Mouse (Mus musculus): Measurements from ENCODE around the gene Fam181a. TPM values are rescaled to one million over a fixed set of nuclear protein-coding genes. Genes with fewer than 3 reads are reported as not detected.

Fam181a gene
- not detected in 2 replicates for polyA plus RNA-seq (2011; ENCODE audit: insufficient read depth, insufficient read length, low replicate concordance, missing spikeins)

DNA sequence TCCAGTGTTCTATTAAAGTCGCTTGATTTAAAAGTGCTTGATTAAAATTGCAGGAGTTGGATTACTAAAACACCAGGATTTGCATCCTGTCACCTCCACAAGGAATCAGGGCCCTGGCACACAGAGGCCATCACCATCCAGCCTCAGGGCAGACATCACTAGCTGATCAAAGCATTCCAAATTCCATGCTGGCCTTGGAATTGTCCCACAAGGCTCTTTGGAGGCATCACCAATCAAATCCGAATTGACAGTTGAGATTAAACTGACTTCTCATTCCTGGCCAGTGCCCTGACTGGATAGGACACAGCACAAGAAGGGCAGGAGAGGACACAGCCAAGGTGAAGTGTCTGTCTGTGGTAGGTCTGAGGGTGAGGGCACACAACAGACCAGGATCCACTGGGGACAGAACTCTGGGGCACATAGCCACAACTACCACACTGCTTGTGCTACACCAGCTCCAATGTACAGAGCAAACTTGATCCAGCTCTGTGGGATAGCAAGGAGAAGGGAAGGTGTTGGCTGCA, at the start of gene Fam181a:
TSS of gene Fam181a (plus strand) at position 232 of the 524 bp plus-strand sequence.
- H3K27ac ChIP-seq (ENCODE audit: control insufficient read depth, insufficient read depth, low read depth, low read length, poor library complexity), result no peak within 1 kb of the TSS
- 71% methylated on average over 2 of the region's 2 CpGs for WGBS

DNA sequence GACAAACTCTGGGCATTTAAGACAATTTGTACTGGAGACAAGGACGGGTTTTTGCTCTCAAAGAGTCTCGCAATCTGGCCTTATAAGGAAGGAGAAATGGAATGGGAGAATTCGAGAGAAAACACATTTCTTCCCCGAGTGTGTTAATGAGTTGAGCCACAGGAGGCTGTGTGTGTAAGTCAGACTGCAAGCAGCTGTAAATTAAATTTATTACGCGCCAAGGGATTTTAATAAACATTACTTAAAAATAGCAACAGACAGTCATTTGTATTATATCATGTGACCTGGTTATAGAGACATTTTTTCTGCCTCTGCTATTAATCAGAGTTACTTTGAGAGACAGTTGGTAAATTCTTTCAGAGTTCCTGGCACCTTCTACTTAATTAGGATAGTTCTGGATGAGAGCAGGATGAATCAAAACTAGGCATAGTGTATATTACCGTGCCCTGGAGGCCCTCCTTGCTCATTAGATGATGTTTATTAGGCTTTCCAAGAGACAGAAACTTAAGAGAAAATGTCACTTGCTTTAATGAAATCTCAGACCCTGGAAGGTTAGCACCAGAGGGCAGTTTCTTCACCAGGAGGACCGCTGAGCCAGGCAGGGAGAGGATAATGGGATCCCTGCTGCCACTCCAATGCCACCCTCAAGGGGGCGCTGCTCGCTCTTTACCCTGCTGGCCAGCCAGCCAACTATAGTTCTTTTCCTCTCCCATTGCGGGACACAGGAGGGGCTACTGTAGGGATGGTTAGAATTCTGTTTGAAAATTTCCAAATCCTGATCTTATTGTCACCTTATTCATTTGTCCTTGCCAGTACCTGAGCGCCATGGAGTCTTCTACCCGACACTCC, 48.5 kb upstream of the Fam181a start:
- TF ChIP-seq POLR2A (IDR thresholded peaks at IDR 0.05; ENCODE audit: borderline replicate concordance, control insufficient read depth, low read depth, low read length) (no peak), CTCF (IDR thresholded peaks at IDR 0.05; ENCODE audit: control insufficient read depth, insufficient read depth, low read length) (peak; percentile 53; the same call in 1 of the 2 replicates)
- H3K4me3 ChIP-seq (replicated peaks; ENCODE audit: control insufficient read depth, low read depth, low read length), result no peak overlapping the region
- H3K4me1 ChIP-seq (ENCODE audit: control insufficient read depth, insufficient read depth, low read length), result no peaks in the 10 kb centered on the region
- no peak overlapping the region for H3K27ac ChIP-seq (ENCODE audit: control insufficient read depth, insufficient read depth, low read depth, low read length, poor library complexity)
- 55% methylated on average over 13 of the region's 13 CpGs for WGBS

More for the DNA sequence above, at the start of gene Fam181a:
- TF ChIP-seq CTCF (IDR thresholded peaks at IDR 0.05; ENCODE audit: control insufficient read depth, insufficient read depth, low read length) (no peak), POLR2A (IDR thresholded peaks at IDR 0.05; ENCODE audit: borderline replicate concordance, control insufficient read depth, low read depth, low read length) (no peak)
- Histone ChIP-seq H3K4me3 (replicated peaks; ENCODE audit: control insufficient read depth, low read depth, low read length) (no peak within 1 kb of the TSS), H3K4me1 (ENCODE audit: control insufficient read depth, insufficient read depth, low read length) (no peaks in the 10 kb centered on the region)

DNA sequence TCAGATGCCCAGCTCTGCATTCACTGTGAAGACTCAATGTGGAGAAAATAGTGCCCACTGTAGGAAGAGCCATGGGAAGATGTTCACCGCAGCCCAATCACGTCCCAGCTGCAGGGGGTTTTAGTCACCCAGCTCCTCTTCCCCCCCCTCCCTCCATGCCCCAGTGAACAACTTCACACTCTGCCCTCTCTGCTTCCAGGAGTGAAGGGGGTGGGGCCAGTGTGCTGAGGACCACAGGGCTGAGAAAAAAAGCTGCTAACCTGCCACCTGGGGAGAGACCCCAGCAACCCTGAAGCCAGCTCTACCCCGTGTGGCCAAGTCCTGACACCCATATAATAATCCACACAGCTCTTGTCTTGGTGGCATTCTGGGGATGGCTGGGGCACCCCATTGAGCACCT, 44.2 kb upstream of the Fam181a start:
- Histone ChIP-seq H3K27ac (ENCODE audit: control insufficient read depth, insufficient read depth, low read depth, low read length, poor library complexity) (no peak overlapping the region), H3K4me3 (replicated peaks; ENCODE audit: control insufficient read depth, low read depth, low read length) (no peak overlapping the region), H3K4me1 (ENCODE audit: control insufficient read depth, insufficient read depth, low read length) (no peaks in the 10 kb centered on the region)
- TF ChIP-seq POLR2A (IDR thresholded peaks at IDR 0.05; ENCODE audit: borderline replicate concordance, control insufficient read depth, low read depth, low read length) (no peak), CTCF (IDR thresholded peaks at IDR 0.05; ENCODE audit: control insufficient read depth, insufficient read depth, low read length) (no peak)
- WGBS, result 16% methylated on average over 3 of the region's 3 CpGs

DNA sequence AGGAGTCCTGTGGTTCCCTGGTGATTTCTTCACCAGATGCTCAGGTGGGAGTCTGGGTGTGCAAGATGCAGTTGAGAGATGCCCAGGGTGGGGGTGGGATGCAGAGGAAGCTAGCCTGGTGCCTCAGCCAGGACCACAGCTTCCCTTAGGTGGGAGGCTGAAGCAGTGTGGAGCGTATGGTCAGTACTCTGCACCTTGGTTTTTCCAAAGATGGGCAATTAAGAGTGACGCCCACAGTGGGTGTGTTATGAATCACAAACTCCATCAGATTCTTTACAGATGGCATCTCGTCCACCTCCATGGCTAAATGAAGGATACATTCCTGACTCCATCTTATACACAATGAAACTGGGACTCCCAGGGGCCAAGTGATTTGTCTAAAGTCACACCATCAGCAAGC, 38.6 kb upstream of the Fam181a start:
- WGBS, result 68% methylated on average over 3 of the region's 3 CpGs
- Histone ChIP-seq H3K4me1 (ENCODE audit: control insufficient read depth, insufficient read depth, low read length) (no peaks in the 10 kb centered on the region), H3K4me3 (replicated peaks; ENCODE audit: control insufficient read depth, low read depth, low read length) (no peak overlapping the region), H3K27ac (ENCODE audit: control insufficient read depth, insufficient read depth, low read depth, low read length, poor library complexity) (no peak overlapping the region)
- TF ChIP-seq CTCF (IDR thresholded peaks at IDR 0.05; ENCODE audit: control insufficient read depth, insufficient read depth, low read length) (no peak), POLR2A (IDR thresholded peaks at IDR 0.05; ENCODE audit: borderline replicate concordance, control insufficient read depth, low read depth, low read length) (no peak)

DNA sequence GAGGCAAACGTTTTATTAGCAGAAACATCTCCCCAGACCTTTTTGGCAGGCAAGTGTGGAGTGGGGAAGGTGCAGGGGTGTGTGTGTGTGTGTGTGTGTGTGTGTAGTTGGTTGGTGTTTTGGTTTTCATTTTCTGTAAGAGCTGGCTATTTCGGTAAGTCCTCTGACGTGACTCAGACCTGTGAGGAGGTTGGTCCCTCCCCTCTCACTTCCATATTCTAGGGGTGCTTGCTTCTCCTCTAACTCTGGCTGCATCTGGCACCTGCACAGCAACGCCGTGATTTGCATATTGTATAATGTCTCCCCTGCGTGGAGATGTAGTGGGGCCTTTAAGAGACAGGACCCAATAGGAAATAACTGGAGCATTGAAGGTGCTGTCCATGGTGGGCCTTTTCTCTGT, 37.7 kb upstream of the Fam181a start:
- Histone ChIP-seq H3K27ac (ENCODE audit: control insufficient read depth, insufficient read depth, low read depth, low read length, poor library complexity) (no peak overlapping the region), H3K4me3 (replicated peaks; ENCODE audit: control insufficient read depth, low read depth, low read length) (no peak overlapping the region), H3K4me1 (ENCODE audit: control insufficient read depth, insufficient read depth, low read length) (no peaks in the 10 kb centered on the region)
- no peak for TF ChIP-seq POLR2A (IDR thresholded peaks at IDR 0.05; ENCODE audit: borderline replicate concordance, control insufficient read depth, low read depth, low read length)
- TF ChIP-seq CTCF (IDR thresholded peaks at IDR 0.05; ENCODE audit: control insufficient read depth, insufficient read depth, low read length), result no peak
- 41% methylated on average over 6 of the region's 6 CpGs for WGBS

DNA sequence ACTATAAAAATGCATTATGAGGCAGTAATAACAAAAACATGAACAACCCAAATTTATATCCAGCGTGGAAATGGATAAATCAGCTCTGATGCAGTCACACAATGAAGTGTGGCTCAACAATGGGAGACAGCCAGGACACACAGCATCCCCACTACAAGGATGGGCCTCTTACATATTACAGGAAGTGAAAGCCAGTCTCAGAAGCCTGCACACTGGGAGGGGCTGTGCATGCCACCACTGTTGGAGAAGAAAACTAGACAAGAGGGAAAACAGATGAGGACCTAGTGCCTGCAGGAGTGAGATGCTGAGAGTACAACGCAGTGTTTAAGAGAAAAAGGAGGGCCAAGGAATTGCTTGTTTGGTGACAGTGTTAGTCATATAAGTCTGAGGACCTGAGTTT, 37.0 kb upstream of the Fam181a start:
- H3K4me3 ChIP-seq (replicated peaks; ENCODE audit: control insufficient read depth, low read depth, low read length), result no peak overlapping the region
- H3K4me1 ChIP-seq (ENCODE audit: control insufficient read depth, insufficient read depth, low read length), result no peaks in the 10 kb centered on the region
- no peak overlapping the region for H3K27ac ChIP-seq (ENCODE audit: control insufficient read depth, insufficient read depth, low read depth, low read length, poor library complexity)
- TF ChIP-seq POLR2A (IDR thresholded peaks at IDR 0.05; ENCODE audit: borderline replicate concordance, control insufficient read depth, low read depth, low read length), result no peak
- no peak for TF ChIP-seq CTCF (IDR thresholded peaks at IDR 0.05; ENCODE audit: control insufficient read depth, insufficient read depth, low read length)
- WGBS, result 72% methylated on average over 2 of the region's 2 CpGs

DNA sequence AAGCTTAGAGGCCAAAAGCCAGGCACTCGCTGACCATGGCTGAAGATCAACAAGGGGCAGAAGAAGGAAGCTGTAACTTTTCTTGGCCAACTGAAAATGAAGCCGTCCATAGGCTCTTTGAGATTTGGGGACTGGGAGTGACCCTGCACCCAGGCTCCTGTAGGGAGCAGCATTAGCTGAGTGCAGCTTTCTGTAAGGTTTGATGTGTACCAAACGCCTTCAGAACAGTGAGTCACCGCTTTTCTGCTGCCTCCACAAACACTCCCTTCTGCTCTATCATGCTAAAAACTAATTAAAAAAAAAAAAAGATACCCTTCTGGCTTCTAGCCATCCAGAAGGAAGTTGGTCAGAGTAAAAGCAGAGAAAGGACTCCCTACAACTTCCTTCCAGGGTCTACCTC, 34.4 kb upstream of the Fam181a start:
- TF ChIP-seq POLR2A (IDR thresholded peaks at IDR 0.05; ENCODE audit: borderline replicate concordance, control insufficient read depth, low read depth, low read length) (no peak), CTCF (IDR thresholded peaks at IDR 0.05; ENCODE audit: control insufficient read depth, insufficient read depth, low read length) (no peak)
- 30% methylated on average over 4 of the region's 4 CpGs for WGBS
- H3K4me3 ChIP-seq (replicated peaks; ENCODE audit: control insufficient read depth, low read depth, low read length), result no peak overlapping the region

DNA sequence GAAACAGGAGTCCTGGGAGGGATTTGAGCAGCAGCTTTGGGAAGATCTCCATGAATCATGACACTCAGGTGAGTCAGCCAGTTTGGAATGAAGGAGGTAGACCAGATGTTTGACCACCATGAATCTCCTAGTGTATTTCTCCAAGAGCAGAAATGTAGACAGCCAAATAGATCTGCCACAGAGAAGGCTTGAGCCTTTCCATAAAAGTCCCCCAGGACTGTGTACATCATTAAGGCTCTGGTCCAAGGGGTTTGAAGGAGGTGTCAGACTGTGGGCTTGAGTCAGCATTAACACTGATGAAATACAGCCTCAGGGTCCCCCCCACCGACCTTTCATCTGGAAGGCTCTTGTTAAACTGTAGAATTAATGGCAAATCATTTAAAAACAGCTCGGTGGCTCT, 29.3 kb upstream of the Fam181a start:
- H3K4me1 ChIP-seq (ENCODE audit: control insufficient read depth, insufficient read depth, low read length), result no peaks in the 10 kb centered on the region; the same call in 1 of the 2 replicates
- H3K4me3 ChIP-seq (replicated peaks; ENCODE audit: control insufficient read depth, low read depth, low read length), result no peak overlapping the region
- no peak overlapping the region for H3K27ac ChIP-seq (ENCODE audit: control insufficient read depth, insufficient read depth, low read depth, low read length, poor library complexity)
- 57% methylated on average over 2 of the region's 2 CpGs for WGBS
- TF ChIP-seq CTCF (IDR thresholded peaks at IDR 0.05; ENCODE audit: control insufficient read depth, insufficient read depth, low read length) (no peak), POLR2A (IDR thresholded peaks at IDR 0.05; ENCODE audit: borderline replicate concordance, control insufficient read depth, low read depth, low read length) (no peak)

More for the DNA sequence above, 34.4 kb upstream of the Fam181a start:
- H3K27ac ChIP-seq (ENCODE audit: control insufficient read depth, insufficient read depth, low read depth, low read length, poor library complexity), result no peak overlapping the region
- no peaks in the 10 kb centered on the region; the same call in 1 of the 2 replicates for H3K4me1 ChIP-seq (ENCODE audit: control insufficient read depth, insufficient read depth, low read length)
